Mouse (Mus musculus) heart, embryonic 14.5 days (tissue): Measurements from ENCODE around the gene Ptpru. TPM values are rescaled to one million over a fixed set of nuclear protein-coding genes. Genes with fewer than 3 reads are reported as not detected.

ENCODE experiments used
- ATAC-seq: fragments of 200-750 bp; cut with Nextera tagmentation; 2 replicates; pipeline ENCODE4 v1.8.0; 2017; ENCODE audit warnings: low read depth, moderate TSS enrichment; ENCODE audit not compliant: insufficient number of reproducible peaks, insufficient read depth, low FRiP score
- H3K27ac ChIP-seq, 2 experiments: fragments of 200-500 bp in 1 of 2; fragments of 300-500 bp in 1 of 2; sonication (generic) in 1 of 2; replicated peaks in 1 of 2; 2 replicates each; pipeline ENCODE4 v1.5.1; 2012 to 2014; ENCODE audit warnings: low read depth in 2 of 2, low read length in 2 of 2, control low read depth in 1 of 2, mild to moderate bottlenecking in 1 of 2, mixed read lengths in 1 of 2; ENCODE audit not compliant: control insufficient read depth in 1 of 2, insufficient read depth in 1 of 2
- H3K27me3 ChIP-seq: fragments of 300-500 bp; sonication (generic); 2 replicates; pipeline ENCODE4 v1.6.1; 2014; ENCODE audit warnings: mild to moderate bottlenecking, low read length, control low read depth; ENCODE audit not compliant: control insufficient read depth, insufficient read depth
- H3K36me3 ChIP-seq: fragments of 300-500 bp; sonication (generic); 2 replicates; pipeline ENCODE4 v1.6.1; 2014; ENCODE audit warnings: mild to moderate bottlenecking, control low read depth, low read length, mixed read lengths; ENCODE audit not compliant: control insufficient read depth, insufficient read depth
- H3K4me1 ChIP-seq, 2 experiments: fragments of 200-500 bp in 1 of 2; fragments of 300-500 bp in 1 of 2; sonication (generic) in 1 of 2; 2 replicates each; pipeline ENCODE4 v1.6.1; 2012 to 2014; ENCODE audit warnings: low read length in 2 of 2, control low read depth in 1 of 2, mixed read lengths in 1 of 2; ENCODE audit not compliant: control insufficient read depth in 2 of 2, insufficient read depth in 2 of 2
- H3K4me2 ChIP-seq: fragments of 300-500 bp; sonication (generic); 2 replicates; pipeline ENCODE4 v1.6.1; 2014; ENCODE audit warnings: mild to moderate bottlenecking, low read length
- H3K4me3 ChIP-seq, 2 experiments: fragments of 200-500 bp in 1 of 2; fragments of 300-500 bp in 1 of 2; sonication (generic) in 1 of 2; 2 replicates each; pipeline ENCODE4 v1.5.1; 2012 to 2014; ENCODE audit warnings: low read length in 2 of 2, mild to moderate bottlenecking in 2 of 2, control low read depth in 1 of 2, low read depth in 1 of 2, moderate library complexity in 1 of 2; ENCODE audit not compliant: control insufficient read depth in 1 of 2, insufficient read depth in 1 of 2
- H3K9ac ChIP-seq: fragments of 300-500 bp; sonication (generic); 2 replicates; pipeline ENCODE4 v1.6.1; 2014; ENCODE audit warnings: mild to moderate bottlenecking, low read length
- H3K9me3 ChIP-seq: fragments of 300-500 bp; sonication (generic); 2 replicates; pipeline ENCODE4 v1.6.1; 2016; ENCODE audit warnings: low read length, control low read depth; ENCODE audit not compliant: control insufficient read depth
- WGBS: fragments of 180-500 bp; shearing (Covaris S2); extraction: QIAGEN DNeasy Blood & Tissue Kit; methylation state at CpG from one replicate; pipeline ENCODE4 v1.1.7; 2014; 5-methylcytosine and 5-hydroxymethylcytosine counted together
- polyA plus RNA-seq: library from polyadenylated mRNA; unstranded; fragments of >200 nt; fragmentation: Nextera tagmentation; extraction: Ambion mirVana; gene quantifications from 2 replicates; pipeline ENCODE4 v1.2.1, GENCODE M21; 2014

Gene Ptpru
- polyA plus RNA-seq, 1 experiment from 2014 or later, result 1.2 TPM

- 71% methylated on average over 7 of the region's 7 CpGs for WGBS
Measured at GRCm38 (mm10) chr4:131751561-131751960, 86.5 kb downstream of the Ptpru start.

GRCm38 (mm10) chr4:131749802-131750201 is 88.3 kb downstream of the Ptpru start:
- no peaks in the 10 kb centered on the region for H3K27me3 ChIP-seq
- H3K27ac ChIP-seq, result no peak overlapping the region
- no peak overlapping the region for H3K4me2 ChIP-seq
- WGBS, result 78% methylated on average over 6 of the region's 6 CpGs
- no peaks in the 10 kb centered on the region for H3K9me3 ChIP-seq
- ATAC-seq, result no peak
- H3K4me1 ChIP-seq, result no peaks in the 10 kb centered on the region
- no peak overlapping the region for H3K4me3 ChIP-seq
- no peak overlapping the region for H3K9ac ChIP-seq
- H3K36me3 ChIP-seq, result no peaks in the 10 kb centered on the region

More at GRCm38 (mm10) chr4:131751561-131751960, 86.5 kb downstream of the Ptpru start:
- H3K4me3 ChIP-seq, result no peak overlapping the region
- no peaks in the 10 kb centered on the region for H3K9me3 ChIP-seq
- no peaks in the 10 kb centered on the region for H3K36me3 ChIP-seq
- H3K27ac ChIP-seq, result no peak overlapping the region
- no peaks in the 10 kb centered on the region for H3K27me3 ChIP-seq
- H3K4me1 ChIP-seq, result no peaks in the 10 kb centered on the region
- ATAC-seq, result no peak
- H3K4me2 ChIP-seq, result no peak overlapping the region
- no peak overlapping the region for H3K9ac ChIP-seq

- Histone ChIP-seq H3K27ac (0 out of 4 replicates have a peak overlapping the region, but pooled peaks have one; percentile 10 to 24), H3K27me3 (no peaks in the 10 kb centered on the region), H3K4me2 (no peak overlapping the region), H3K4me3 (no peak overlapping the region), H3K9me3 (no peaks in the 10 kb centered on the region), H3K4me1 (peaks cover 0 to 2% of the 10 kb centered on the region in 2 experiments; a peak in 1 of 4 replicates), H3K36me3 (no peaks in the 10 kb centered on the region), H3K9ac (no peak overlapping the region)
- no peak for ATAC-seq
- 49% methylated on average over 5 of the region's 5 CpGs for WGBS
Measured at GRCm38 (mm10) chr4:131744685-131745043, 93.4 kb downstream of the Ptpru start.

GRCm38 (mm10) chr4:131743831-131744684 is 94.0 kb downstream of the Ptpru start:
- Histone ChIP-seq H3K9ac (no peak overlapping the region), H3K4me1 (peaks cover 0 to 2% of the 10 kb centered on the region in 2 experiments; a peak in 1 of 4 replicates), H3K27me3 (no peaks in the 10 kb centered on the region), H3K4me2 (no peak overlapping the region), H3K4me3 (no peak overlapping the region), H3K36me3 (no peaks in the 10 kb centered on the region), H3K9me3 (no peaks in the 10 kb centered on the region), H3K27ac (0 out of 4 replicates have a peak overlapping the region, but pooled peaks have one; percentile 10 to 24)
- 37% methylated on average over 5 of the region's 5 CpGs for WGBS
- ATAC-seq, result peak; percentile 57

- WGBS, result 68% methylated on average over 13 of the region's 13 CpGs
- Histone ChIP-seq H3K27me3 (no peaks in the 10 kb centered on the region), H3K4me1 (peaks cover 0 to 2% of the 10 kb centered on the region in 2 experiments; a peak in 1 of 4 replicates), H3K4me3 (no peak overlapping the region), H3K9ac (no peak overlapping the region), H3K36me3 (no peaks in the 10 kb centered on the region), H3K9me3 (no peaks in the 10 kb centered on the region), H3K4me2 (no peak overlapping the region), H3K27ac (no peak overlapping the region)
- ATAC-seq, result no peak
Measured at GRCm38 (mm10) chr4:131743031-131743430, 95.1 kb downstream of the Ptpru start.

- Histone ChIP-seq H3K36me3 (no peaks in the 10 kb centered on the region), H3K4me3 (no peak overlapping the region), H3K4me2 (no peak overlapping the region), H3K27ac (no peak overlapping the region), H3K9ac (no peak overlapping the region), H3K9me3 (0 out of 2 replicates have a peak, but pooled peaks cover 7% of the 10 kb centered on the region), H3K27me3 (no peaks in the 10 kb centered on the region), H3K4me1 (peaks cover 0 to 2% of the 10 kb centered on the region in 2 experiments; a peak in 1 of 4 replicates)
- no peak for ATAC-seq
- 77% methylated on average over 5 of the region's 5 CpGs for WGBS
Measured at GRCm38 (mm10) chr4:131740621-131741020, 97.5 kb downstream of the Ptpru start.

GRCm38 (mm10) chr4:131728628-131729027 is 109.5 kb downstream of the Ptpru start:
- no peak for ATAC-seq
- Histone ChIP-seq H3K4me3 (no peak overlapping the region), H3K27ac (no peak overlapping the region), H3K4me2 (no peak overlapping the region), H3K9ac (no peak overlapping the region), H3K4me1 (no peaks in the 10 kb centered on the region), H3K27me3 (no peaks in the 10 kb centered on the region; the same call in 1 of the 2 replicates), H3K9me3 (0 out of 2 replicates have a peak, but pooled peaks cover 2% of the 10 kb centered on the region), H3K36me3 (no peaks in the 10 kb centered on the region)
- WGBS, result 44% methylated on average over 7 of the region's 7 CpGs
